ENCODE assay signal across 28 mouse cellular contexts in the genomic region with DNA sequence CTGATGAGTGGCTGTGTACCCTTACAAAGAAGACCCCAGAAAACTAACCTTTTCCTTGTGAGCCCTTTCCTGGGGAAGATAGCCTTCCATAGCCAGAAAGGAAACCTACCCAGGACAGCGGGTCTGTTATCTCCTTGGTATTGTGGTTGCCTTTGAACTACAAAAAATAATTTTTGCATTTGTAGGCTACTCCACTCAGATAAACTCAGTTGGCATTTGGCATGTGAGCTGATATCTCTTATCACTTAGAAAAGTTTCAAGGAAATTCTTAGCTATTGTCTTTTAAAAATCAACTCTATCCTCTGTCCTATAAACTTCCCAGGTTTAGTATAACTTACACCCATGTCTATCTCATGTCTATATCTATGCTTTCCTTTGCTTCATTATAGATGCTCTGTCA.
"Had no signal": no experiment of that assay in that cellular context is flagged by ENCODE, and none has a peak within 500 bp of the region (broad histone marks: within the 10 kb centered on the region; RNA-seq: fewer than 3 reads in every experiment).

No protein-coding gene starts in this region.

- H3K9ac ChIP-seq: limb, embryonic 12.5 days; limb, embryonic 13.5 days; limb, embryonic 15.5 days; liver, embryonic 12.5 days; liver, embryonic 13.5 days; liver, embryonic 14.5 days; liver, embryonic 15.5 days; liver, postnatal 0 days; lung, embryonic 14.5 days; lung, embryonic 15.5 days; midbrain, embryonic 12.5 days; midbrain, embryonic 13.5 days; midbrain, embryonic 15.5 days; neural tube, embryonic 12.5 days had no signal

- H3K9me3 ChIP-seq: limb, embryonic 10.5 days; limb, embryonic 12.5 days; limb, embryonic 13.5 days; limb, embryonic 15.5 days; liver, embryonic 12.5 days; liver, embryonic 13.5 days; liver, embryonic 15.5 days; lung, embryonic 15.5 days; midbrain, embryonic 12.5 days; midbrain, embryonic 13.5 days; midbrain, embryonic 15.5 days; neural tube, embryonic 12.5 days had no signal

- H3K4me1 ChIP-seq: limb, embryonic 10.5 days; limb, embryonic 12.5 days; limb, embryonic 13.5 days; limb, embryonic 15.5 days; liver, embryonic 12.5 days; liver, embryonic 13.5 days; liver, embryonic 15.5 days; lung, embryonic 15.5 days; megakaryocyte, embryonic 14.5 days; midbrain, embryonic 15.5 days; neural tube, embryonic 12.5 days had no signal

- H3K27me3 ChIP-seq: limb, embryonic 12.5 days; limb, embryonic 13.5 days; limb, embryonic 15.5 days; liver, embryonic 12.5 days; liver, embryonic 13.5 days; liver, embryonic 15.5 days; lung, embryonic 15.5 days; megakaryocyte, embryonic 14.5 days; midbrain, embryonic 12.5 days; midbrain, embryonic 13.5 days; midbrain, embryonic 15.5 days; neural tube, embryonic 12.5 days had no signal

- H3K36me3 ChIP-seq: limb, embryonic 10.5 days; limb, embryonic 12.5 days; limb, embryonic 13.5 days; limb, embryonic 15.5 days; liver, embryonic 12.5 days; liver, embryonic 13.5 days; liver, embryonic 15.5 days; lung, embryonic 15.5 days; midbrain, embryonic 10.5 days; midbrain, embryonic 12.5 days; midbrain, embryonic 13.5 days; midbrain, embryonic 15.5 days; neural tube, embryonic 12.5 days had no signal

- H3K27ac ChIP-seq: limb, embryonic 10.5 days; limb, embryonic 12.5 days; limb, embryonic 13.5 days; limb, embryonic 15.5 days; liver, embryonic 12.5 days; liver, embryonic 13.5 days; liver, embryonic 14.5 days; liver, embryonic 15.5 days; lung, embryonic 15.5 days; macrophage; midbrain, embryonic 10.5 days; midbrain, embryonic 12.5 days; midbrain, embryonic 13.5 days; midbrain, embryonic 15.5 days; neural tube, embryonic 12.5 days had no signal

- DNase-seq: left cerebral cortex, postnatal 4 days; liver; liver, embryonic 13.5 days; liver, postnatal 0 days; lung, adult 18-20 months; lung, adult 2 months; lung, embryonic 14.5 days; lung, postnatal 10 days; lung, postnatal 14 days; lung, postnatal 36 days; lung, postnatal 4 days; midbrain, embryonic 14.5 days had no signal

- H3K4me3 ChIP-seq: limb, embryonic 10.5 days; limb, embryonic 12.5 days; limb, embryonic 13.5 days; limb, embryonic 15.5 days; liver, embryonic 12.5 days; liver, embryonic 13.5 days; liver, embryonic 15.5 days; lung, embryonic 15.5 days; megakaryocyte, embryonic 14.5 days; midbrain, embryonic 10.5 days; midbrain, embryonic 12.5 days; midbrain, embryonic 13.5 days; midbrain, embryonic 15.5 days; myocyte; neural tube, embryonic 12.5 days had no signal
